Mouse (Mus musculus) heart, embryonic 11.5 days (tissue): ENCODE results near the gene Ldb1. TPM values are rescaled to one million over a fixed set of nuclear protein-coding genes. Genes with fewer than 3 reads are reported as not detected.

Experiments used
- ATAC-seq: fragments of 200-750 bp; cut with Nextera tagmentation; replicated peaks from 2 replicates; pipeline ENCODE4 v1.8.0; 2017; ENCODE audit warnings: moderate library complexity; ENCODE audit not compliant: insufficient number of reproducible peaks, low FRiP score, low TSS enrichment
- H3K27ac ChIP-seq: fragments of 300-500 bp; sonication (generic); 2 replicates; pipeline ENCODE4 v1.5.1; 2014; ENCODE audit warnings: mild to moderate bottlenecking, low read depth, low read length
- H3K27me3 ChIP-seq: fragments of 300-500 bp; sonication (generic); 2 replicates; pipeline ENCODE4 v1.6.1; 2014; ENCODE audit warnings: mild to moderate bottlenecking, low read length, mixed read lengths; ENCODE audit not compliant: control insufficient read depth, insufficient read depth
- H3K36me3 ChIP-seq: fragments of 300-500 bp; sonication (generic); 2 replicates; pipeline ENCODE4 v1.6.1; 2014; ENCODE audit warnings: mild to moderate bottlenecking, low read length, moderate library complexity, mixed read lengths; ENCODE audit not compliant: control insufficient read depth, insufficient read depth
- H3K4me1 ChIP-seq: fragments of 300-500 bp; sonication (generic); 2 replicates; pipeline ENCODE4 v1.6.1; 2014; ENCODE audit warnings: low read length; ENCODE audit not compliant: control insufficient read depth, insufficient read depth
- H3K4me2 ChIP-seq: fragments of 300-500 bp; sonication (generic); 2 replicates; pipeline ENCODE4 v1.6.1; 2014; ENCODE audit warnings: mild to moderate bottlenecking, moderate library complexity
- H3K4me3 ChIP-seq: fragments of 300-500 bp; sonication (generic); 2 replicates; pipeline ENCODE4 v1.5.1; 2014; ENCODE audit warnings: low read depth, low read length
- H3K9ac ChIP-seq: fragments of 300-500 bp; sonication (generic); 2 replicates; pipeline ENCODE4 v1.6.1; 2014; ENCODE audit warnings: mild to moderate bottlenecking, low read depth, low read length, moderate library complexity
- H3K9me3 ChIP-seq: fragments of 300-500 bp; sonication (generic); replicated peaks from 2 replicates; pipeline ENCODE4 v1.6.1; 2016; ENCODE audit warnings: low read length; ENCODE audit not compliant: control insufficient read depth
- WGBS: fragments of 180-500 bp; shearing (Covaris S2); extraction: QIAGEN DNeasy Blood & Tissue Kit; methylation state at CpG from one replicate; pipeline ENCODE4 v1.1.7; 2014; ENCODE audit not compliant: insufficient replicate concordance; 5-methylcytosine and 5-hydroxymethylcytosine counted together
- polyA plus RNA-seq: library from polyadenylated mRNA; unstranded; fragments of >200 nt; fragmentation: Nextera tagmentation; extraction: Ambion mirVana; gene quantifications from 2 replicates; pipeline ENCODE4 v1.2.1, GENCODE M21; 2014

The Ldb1 gene
- polyA plus RNA-seq, 1 experiment from 2014 or later, result 59.7 TPM

DNA sequence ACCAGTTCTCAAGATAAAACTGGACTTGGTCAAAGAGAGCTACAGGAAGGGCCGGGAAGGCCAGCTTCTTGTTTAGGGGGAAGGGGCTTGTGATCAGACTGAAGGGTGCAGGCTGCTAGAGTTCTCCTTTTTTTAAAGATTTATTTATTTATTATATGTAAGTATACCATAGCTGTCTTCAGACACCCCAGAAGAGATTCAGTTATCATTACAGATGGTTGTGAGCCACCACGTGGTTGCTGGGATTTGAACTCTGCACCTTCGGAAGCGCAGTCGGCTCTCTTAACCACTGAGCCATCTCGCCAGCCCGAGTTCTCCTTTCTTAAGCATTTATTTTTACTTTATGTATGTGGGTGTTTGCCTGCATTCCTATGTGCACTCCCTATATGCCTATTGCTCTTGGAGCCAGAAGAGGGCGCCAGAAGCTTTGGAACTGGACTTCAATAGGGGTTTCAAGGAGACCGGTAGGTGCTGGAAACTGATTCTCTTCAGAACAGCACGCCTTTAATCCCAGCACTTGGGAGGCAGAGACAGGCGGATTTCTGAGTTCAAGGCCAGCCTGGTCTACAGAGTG is 16.2 kb downstream of the Ldb1 start:
- H3K4me3 ChIP-seq, result no peak overlapping the region
- H3K9ac ChIP-seq, result no peak overlapping the region
- H3K27ac ChIP-seq, result no peak overlapping the region
- H3K36me3 ChIP-seq, result peaks cover 24% of the 10 kb centered on the region
- no peak for ATAC-seq
- H3K27me3 ChIP-seq, result no peaks in the 10 kb centered on the region
- WGBS, result 68% methylated on average over 11 of the region's 11 CpGs
- H3K4me1 ChIP-seq, result peaks cover 3% of the 10 kb centered on the region; the same call in 1 of the 2 replicates
- H3K9me3 ChIP-seq, result no peaks in the 10 kb centered on the region
- no peak overlapping the region for H3K4me2 ChIP-seq

DNA sequence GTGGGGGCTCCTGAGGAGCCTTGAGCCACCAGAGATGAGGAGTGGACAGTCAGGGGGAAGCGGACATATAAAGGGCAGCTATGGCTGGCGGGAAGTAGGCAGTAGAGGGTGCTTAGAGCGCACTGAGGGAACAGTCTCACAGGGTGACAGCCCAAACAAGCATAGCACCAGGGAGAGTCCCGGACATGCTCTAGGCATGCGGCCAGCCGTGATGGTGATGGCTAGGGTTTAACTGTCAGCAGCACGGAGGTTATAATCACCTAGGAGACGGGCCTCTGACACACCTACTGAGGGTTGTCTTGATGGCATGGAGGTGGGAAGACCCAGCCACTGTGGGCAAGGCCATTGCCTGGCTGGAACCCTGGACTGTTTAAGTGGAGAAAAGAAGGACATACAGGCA is 18.4 kb downstream of the Ldb1 start:
- Histone ChIP-seq H3K9ac (no peak overlapping the region), H3K4me2 (0 out of 2 replicates have a peak overlapping the region, but pooled peaks have one; percentile 4), H3K27me3 (no peaks in the 10 kb centered on the region), H3K9me3 (no peaks in the 10 kb centered on the region), H3K4me3 (no peak overlapping the region), H3K4me1 (peaks cover 3% of the 10 kb centered on the region; the same call in 1 of the 2 replicates), H3K36me3 (peaks cover 6% of the 10 kb centered on the region), H3K27ac (no peak overlapping the region)
- WGBS, result 44% methylated on average over 8 of the region's 8 CpGs
- peak; percentile 44; the same call in 1 of the 2 replicates for ATAC-seq

DNA sequence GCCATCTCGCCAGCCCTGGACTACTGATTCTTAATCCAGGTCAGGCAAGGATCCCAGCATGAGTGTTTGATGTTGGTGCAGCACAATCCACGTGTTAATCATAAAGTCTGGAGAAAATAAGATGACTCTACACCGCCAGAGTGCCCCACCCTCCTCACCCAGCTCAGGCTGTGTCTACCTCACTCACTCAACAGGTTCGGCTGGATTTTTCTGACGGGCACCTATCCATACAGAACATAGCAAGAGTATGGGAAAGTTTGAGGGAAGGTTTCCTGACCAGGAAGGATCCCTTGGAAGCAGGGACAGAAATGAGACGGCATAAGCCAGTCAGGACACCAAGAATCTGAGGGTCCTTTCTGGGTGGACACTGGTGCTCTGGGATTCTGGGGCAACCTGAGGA is 20.1 kb downstream of the Ldb1 start:
- ATAC-seq, result no peak
- H3K27ac ChIP-seq, result no peak overlapping the region
- no peaks in the 10 kb centered on the region for H3K27me3 ChIP-seq
- H3K9ac ChIP-seq, result no peak overlapping the region
- no peaks in the 10 kb centered on the region for H3K36me3 ChIP-seq
- no peaks in the 10 kb centered on the region for H3K9me3 ChIP-seq
- no peak overlapping the region for H3K4me3 ChIP-seq
- WGBS, result 77% methylated on average over 6 of the region's 6 CpGs
- H3K4me1 ChIP-seq, result peaks cover 3% of the 10 kb centered on the region; the same call in 1 of the 2 replicates
- H3K4me2 ChIP-seq, result no peak overlapping the region

DNA sequence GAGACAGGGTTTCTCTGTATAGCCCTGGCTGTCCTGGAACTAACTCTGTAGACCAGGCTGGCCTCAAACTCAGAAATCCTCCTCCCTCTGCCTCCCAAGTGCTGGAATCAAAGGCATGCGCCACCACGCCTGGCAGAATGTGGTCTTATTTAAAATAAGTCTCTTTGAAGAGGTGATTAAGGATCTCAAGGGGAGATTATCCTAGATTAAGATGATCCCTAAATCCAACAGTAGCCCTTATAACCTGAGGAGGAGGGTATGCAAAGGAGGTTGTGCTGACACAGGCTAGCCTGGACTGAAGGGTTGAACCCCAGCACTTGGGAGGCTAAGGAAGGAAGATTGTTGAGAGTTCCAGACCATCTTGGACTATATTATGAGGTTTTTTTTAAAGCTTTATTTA is 29.0 kb downstream of the Ldb1 start:
- ATAC-seq, result no peak
- H3K4me1 ChIP-seq, result no peaks in the 10 kb centered on the region
- H3K9me3 ChIP-seq, result no peaks in the 10 kb centered on the region
- no peak overlapping the region for H3K27ac ChIP-seq
- WGBS, result 67% methylated on average over 2 of the region's 2 CpGs
- H3K27me3 ChIP-seq, result no peaks in the 10 kb centered on the region
- H3K9ac ChIP-seq, result no peak overlapping the region
- no peaks in the 10 kb centered on the region for H3K36me3 ChIP-seq
- no peak overlapping the region for H3K4me3 ChIP-seq
- H3K4me2 ChIP-seq, result no peak overlapping the region

DNA sequence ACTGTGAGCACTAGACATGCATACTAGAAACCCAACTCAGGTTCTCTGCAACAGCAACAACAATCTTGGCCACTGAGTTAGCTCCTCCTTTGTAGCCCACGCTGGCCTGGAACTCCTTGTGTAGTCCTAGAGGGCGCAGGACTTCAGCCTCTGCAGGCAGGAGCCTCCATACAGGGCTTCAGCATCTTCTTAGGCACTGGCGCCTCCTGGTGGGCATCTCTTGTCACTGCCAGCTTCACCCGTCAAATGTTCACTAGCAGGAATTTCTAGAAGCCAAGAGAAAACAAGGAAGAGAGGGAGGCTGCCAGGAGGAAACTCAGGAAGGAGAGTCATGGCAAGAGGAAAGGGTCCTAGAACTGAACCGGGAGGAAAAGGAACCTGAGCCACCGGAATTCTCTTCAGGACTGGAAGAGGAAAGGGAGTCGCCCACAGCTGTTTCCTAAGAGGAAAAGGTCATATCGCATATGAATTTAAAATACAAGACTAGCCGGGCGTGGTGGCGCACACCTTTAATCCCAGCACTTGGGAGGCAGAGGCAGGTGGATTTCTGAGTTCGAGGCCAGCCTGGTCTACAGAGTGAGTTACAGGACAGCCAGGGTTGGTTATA is 30.3 kb downstream of the Ldb1 start:
- Histone ChIP-seq H3K4me2 (no peak overlapping the region), H3K9me3 (no peaks in the 10 kb centered on the region), H3K36me3 (no peaks in the 10 kb centered on the region), H3K27me3 (no peaks in the 10 kb centered on the region), H3K9ac (no peak overlapping the region), H3K4me1 (no peaks in the 10 kb centered on the region), H3K27ac (no peak overlapping the region), H3K4me3 (no peak overlapping the region)
- 32% methylated on average over 12 of the region's 12 CpGs for WGBS
- ATAC-seq, result no peak

DNA sequence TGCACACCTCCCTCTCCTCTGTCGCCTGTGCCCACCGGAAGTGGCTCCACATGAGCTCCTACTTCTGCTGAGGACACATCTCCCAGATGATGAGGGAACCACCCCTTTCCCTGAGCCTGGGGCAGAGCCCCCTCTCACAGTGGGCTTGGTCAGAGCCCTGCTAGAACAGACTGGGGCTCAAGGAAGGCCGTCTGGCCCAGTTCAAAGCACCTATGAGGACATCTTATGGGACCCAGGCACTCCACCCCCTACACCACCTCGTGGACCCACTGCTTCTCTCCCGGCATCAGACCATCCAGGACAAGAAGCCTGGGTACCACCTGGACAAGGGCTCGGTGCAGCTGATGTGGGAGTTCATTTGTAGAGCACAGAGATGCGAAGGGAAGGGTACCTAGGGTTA is 39.3 kb downstream of the Ldb1 start:
- Histone ChIP-seq H3K27me3 (0 out of 2 replicates have a peak, but pooled peaks cover 2% of the 10 kb centered on the region), H3K4me2 (no peak overlapping the region), H3K4me1 (peaks cover 10% of the 10 kb centered on the region), H3K9me3 (no peaks in the 10 kb centered on the region), H3K9ac (peak overlapping the region; percentile 34; the same call in 1 of the 2 replicates), H3K36me3 (no peaks in the 10 kb centered on the region; the same call in 1 of the 2 replicates), H3K4me3 (no peak overlapping the region), H3K27ac (no peak overlapping the region)
- WGBS, result 85% methylated on average over 7 of the region's 7 CpGs
- ATAC-seq, result no peak

DNA sequence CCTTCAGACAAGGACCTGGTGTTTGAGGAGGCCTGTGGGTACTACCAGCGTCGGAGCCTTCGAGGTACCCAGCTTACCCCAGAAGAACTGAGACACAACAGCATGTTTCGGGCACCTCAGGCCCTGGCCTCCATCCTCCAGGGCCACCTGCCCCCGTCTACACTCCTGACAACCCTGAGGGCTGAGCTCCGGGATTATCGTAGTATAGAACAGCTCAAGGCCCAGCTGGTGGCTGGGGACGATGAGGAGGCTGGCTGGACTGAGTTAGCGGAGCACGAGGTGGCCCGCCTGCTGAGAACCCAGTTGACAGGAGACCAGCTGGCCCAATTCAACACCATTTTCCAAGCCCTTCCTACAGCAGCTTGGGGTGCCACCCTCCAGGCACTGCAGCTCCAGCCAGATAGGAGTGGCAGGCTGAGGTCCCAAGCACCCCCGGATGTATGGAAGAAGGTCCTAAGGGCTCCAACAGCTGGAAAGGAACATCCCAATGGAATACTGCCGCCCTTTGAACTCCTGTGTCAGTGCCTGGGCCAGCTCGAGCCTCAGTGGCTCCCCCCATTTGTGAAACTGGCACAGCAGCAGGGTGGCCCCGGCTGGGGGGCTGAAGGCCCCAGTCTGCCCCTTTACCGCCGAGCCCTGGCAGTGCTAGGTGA is 40.1 kb downstream of the Ldb1 start:
- H3K9ac ChIP-seq, result no peak overlapping the region
- 0 out of 2 replicates have a peak, but pooled peaks cover 2% of the 10 kb centered on the region for H3K27me3 ChIP-seq
- peaks cover 10% of the 10 kb centered on the region for H3K4me1 ChIP-seq
- H3K4me2 ChIP-seq, result no peak overlapping the region; the same call in 1 of the 2 replicates
- no peaks in the 10 kb centered on the region; the same call in 1 of the 2 replicates for H3K36me3 ChIP-seq
- 72% methylated on average over 17 of the region's 17 CpGs for whole genome bisulfite sequencing
- H3K27ac ChIP-seq, result no peak overlapping the region
- no peaks in the 10 kb centered on the region for H3K9me3 ChIP-seq
- no peak overlapping the region for H3K4me3 ChIP-seq
- no peak for ATAC-seq

DNA sequence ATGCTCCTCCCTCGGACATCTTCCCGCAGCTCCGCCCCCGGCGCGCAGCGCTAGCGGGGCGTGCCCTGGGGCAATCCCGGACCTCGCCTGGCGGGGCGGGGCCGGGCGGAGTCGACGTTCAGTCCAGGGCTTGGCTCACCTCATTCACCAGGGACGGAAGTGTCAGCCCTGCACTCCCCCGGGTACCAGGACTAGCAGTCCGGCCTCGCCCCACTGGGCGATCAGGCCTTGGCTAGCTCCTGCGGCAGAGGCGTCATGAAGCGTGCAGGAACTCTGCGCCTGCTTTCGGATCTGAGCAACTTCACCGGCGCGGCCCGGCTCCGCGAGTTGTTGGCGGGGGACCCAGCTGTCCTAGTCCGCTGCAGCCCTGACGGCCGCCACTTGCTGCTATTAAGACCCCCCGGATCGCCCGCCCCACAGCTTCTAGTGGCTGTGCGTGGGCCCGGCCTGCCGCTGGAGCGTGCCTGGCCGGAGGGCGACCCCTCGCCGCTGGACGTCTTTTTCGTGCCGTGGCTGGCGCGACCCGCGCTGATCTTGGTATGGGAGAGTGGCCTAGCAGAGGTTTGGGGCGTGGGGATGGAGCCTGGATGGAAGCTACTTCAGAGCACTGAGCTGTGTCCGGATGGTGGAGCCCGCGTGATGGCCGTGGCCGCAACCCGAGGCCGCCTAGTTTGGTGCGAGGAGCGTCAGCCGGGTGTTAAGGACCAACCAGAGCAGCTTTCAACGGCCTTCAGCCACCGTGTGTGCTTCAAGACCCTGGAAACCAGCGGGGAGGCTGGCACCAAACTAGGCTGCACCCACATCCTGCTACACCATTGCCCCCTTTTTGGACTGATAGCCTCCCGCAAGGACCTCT is 41.4 kb downstream of the Ldb1 start, which contains the start of gene Hps6:
Hps6 (plus strand) TSS at position 138 of the 856 bp plus-strand sequence.
- peak within 1 kb of the TSS; percentile 82 for H3K9ac ChIP-seq
- H3K4me1 ChIP-seq, result peaks cover 10% of the 10 kb centered on the region
- peak; percentile 88 for ATAC-seq
- peak within 1 kb of the TSS; percentile 100 for H3K4me2 ChIP-seq
- no peaks in the 10 kb centered on the region for H3K9me3 ChIP-seq
- WGBS, result under 1% methylated on average over 70 of the region's 70 CpGs
- no peaks in the 10 kb centered on the region; the same call in 1 of the 2 replicates for H3K36me3 ChIP-seq
- H3K27me3 ChIP-seq, result 0 out of 2 replicates have a peak, but pooled peaks cover 2% of the 10 kb centered on the region
- peak within 1 kb of the TSS; percentile 79 for H3K4me3 ChIP-seq
- H3K27ac ChIP-seq, result no peak within 1 kb of the TSS
